Mouse (Mus musculus): Measurements from ENCODE around the gene Tango6. TPM values are rescaled to one million over a fixed set of nuclear protein-coding genes. Genes with fewer than 3 reads are reported as not detected.
"Not testable (repeated sequence)": the region's sequence is repeated elsewhere in the genome, so short reads cannot be mapped to it uniquely, and the experiment has no call there.

The Tango6 gene
- total and polyA plus RNA-seq, 2 experiments from 2014 or later, result 3.0 to 6.1 TPM

GRCm38 (mm10) chr8:106871328-106871926, 188.6 kb downstream of the Tango6 start:
- H3K36me3 ChIP-seq (ENCODE audit: insufficient read depth, low read length), result 0 out of 2 replicates have a peak, but pooled peaks cover 5% of the 10 kb centered on the region
- 3% methylated on average over 15 of the region's 15 CpGs for WGBS
- H3K4me3 ChIP-seq (ENCODE audit: low read depth, low read length), result peak overlapping the region; percentile 57
- H3K4me2 ChIP-seq (ENCODE audit: low read depth, low read length, poor library complexity, severe bottlenecking), result peak overlapping the region; percentile 95
- no peak for TF ChIP-seq CTCF (IDR thresholded peaks at IDR 0.05)
- H3K27ac ChIP-seq (ENCODE audit: low read depth, low read length), result peak overlapping the region; percentile 55
- peak overlapping the region; percentile 60 for H3K9ac ChIP-seq (replicated peaks; ENCODE audit: low read length, poor library complexity, severe bottlenecking)
- ATAC-seq (ENCODE audit: low FRiP score) (peak; percentile 29), DNase-seq (ENCODE audit: low spot score) (no peak)
- no peaks in the 10 kb centered on the region for H3K9me3 ChIP-seq (ENCODE audit: low read length)
- H3K27me3 ChIP-seq (ENCODE audit: insufficient read depth, low read length), result peaks cover 5% of the 10 kb centered on the region; the same call in 1 of the 2 replicates
- peaks cover 11% of the 10 kb centered on the region; the same call in 1 of the 2 replicates for H3K4me1 ChIP-seq (ENCODE audit: insufficient read depth, low read length)

DNA sequence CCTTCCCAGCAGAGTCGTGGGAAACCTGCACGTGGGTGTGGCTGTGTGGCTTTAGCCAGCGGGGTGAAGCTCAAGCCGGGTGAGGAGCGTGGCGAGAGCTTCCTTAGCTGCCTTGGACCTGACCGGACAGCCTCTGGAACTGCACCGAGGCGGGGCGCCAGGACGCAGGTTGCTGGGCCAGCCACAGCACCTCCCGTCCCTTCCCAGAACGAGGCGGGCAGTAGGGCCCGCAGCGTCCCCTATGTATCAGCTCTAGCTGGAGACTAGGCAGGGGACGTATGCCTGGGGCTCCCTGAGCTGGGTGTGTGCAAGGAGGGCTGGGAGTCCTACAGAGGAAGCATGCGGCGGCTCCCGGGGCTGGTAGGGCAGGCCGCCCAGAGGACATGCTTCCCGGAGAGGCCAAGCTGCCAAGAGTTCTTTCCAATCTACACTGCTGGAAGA, 189.1 kb downstream of the Tango6 start:
- 0% methylated on average over 22 of the region's 22 CpGs for WGBS
- ATAC-seq (ENCODE audit: low FRiP score), result peak; percentile 63; the same call in 1 of the 2 replicates
- H3K27ac ChIP-seq (ENCODE audit: low read depth, low read length), result peak overlapping the region; percentile 55
- peak overlapping the region; percentile 95 for H3K4me2 ChIP-seq (ENCODE audit: low read depth, low read length, poor library complexity, severe bottlenecking)
- H3K9me3 ChIP-seq (ENCODE audit: low read length), result no peaks in the 10 kb centered on the region
- peaks cover 11% of the 10 kb centered on the region; the same call in 1 of the 2 replicates for H3K4me1 ChIP-seq (ENCODE audit: insufficient read depth, low read length)
- H3K4me3 ChIP-seq (ENCODE audit: low read depth, low read length), result peak overlapping the region; percentile 57
- peak; percentile 62 for DNase-seq (ENCODE audit: low spot score)
- peak; percentile 49 for TF ChIP-seq CTCF (IDR thresholded peaks at IDR 0.05)
- H3K27me3 ChIP-seq (ENCODE audit: insufficient read depth, low read length), result peaks cover 5% of the 10 kb centered on the region; the same call in 1 of the 2 replicates
- peak overlapping the region; percentile 60 for H3K9ac ChIP-seq (replicated peaks; ENCODE audit: low read length, poor library complexity, severe bottlenecking)
- 0 out of 2 replicates have a peak, but pooled peaks cover 8% of the 10 kb centered on the region for H3K36me3 ChIP-seq (ENCODE audit: insufficient read depth, low read length)

DNA sequence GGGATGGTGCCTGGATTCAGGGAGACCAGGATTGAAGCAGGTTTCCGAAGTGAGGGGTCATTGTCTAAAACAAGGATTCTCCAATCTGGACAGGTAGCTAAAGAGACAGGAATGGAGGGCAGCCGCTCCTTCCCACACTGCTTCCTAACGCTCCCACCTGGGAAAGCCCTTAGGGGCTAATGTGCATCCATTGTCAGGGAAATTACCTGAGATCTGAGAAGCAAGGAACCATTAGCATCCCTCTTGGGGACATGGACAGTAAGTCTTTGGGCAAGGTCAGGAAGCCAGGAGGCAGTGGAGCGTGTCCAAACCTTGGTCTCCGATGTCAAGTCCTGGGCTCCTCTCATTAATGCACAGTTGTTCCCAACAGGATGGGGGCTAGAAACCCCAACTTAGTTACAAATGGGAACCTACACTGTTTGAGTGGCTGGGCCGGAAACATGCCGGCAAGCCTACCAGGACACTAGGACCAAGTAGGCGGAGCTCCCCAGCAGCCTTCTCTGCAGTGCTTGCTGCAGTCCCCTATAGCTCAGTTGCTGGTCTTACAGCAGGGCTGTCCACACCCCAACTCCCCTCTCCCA, 189.7 kb downstream of the Tango6 start:
- peak overlapping the region; percentile 60 for H3K9ac ChIP-seq (replicated peaks; ENCODE audit: low read length, poor library complexity, severe bottlenecking)
- ATAC-seq (ENCODE audit: low FRiP score), result no peak; the same call in 1 of the 2 replicates
- H3K4me2 ChIP-seq (ENCODE audit: low read depth, low read length, poor library complexity, severe bottlenecking), result peak overlapping the region; percentile 95
- peaks cover 5% of the 10 kb centered on the region; the same call in 1 of the 2 replicates for H3K27me3 ChIP-seq (ENCODE audit: insufficient read depth, low read length)
- no peak for TF ChIP-seq CTCF (IDR thresholded peaks at IDR 0.05)
- H3K4me1 ChIP-seq (ENCODE audit: insufficient read depth, low read length), result peaks cover 11% of the 10 kb centered on the region; the same call in 1 of the 2 replicates
- peak overlapping the region; percentile 57 for H3K4me3 ChIP-seq (ENCODE audit: low read depth, low read length)
- peak overlapping the region; percentile 55; the same call in 1 of the 2 replicates for H3K27ac ChIP-seq (ENCODE audit: low read depth, low read length)
- DNase-seq (ENCODE audit: low spot score), result peak; percentile 26
- WGBS, result 12% methylated on average over 8 of the region's 8 CpGs
- peaks cover 14% of the 10 kb centered on the region for H3K36me3 ChIP-seq (ENCODE audit: insufficient read depth, low read length)
- H3K9me3 ChIP-seq (ENCODE audit: low read length), result no peaks in the 10 kb centered on the region

DNA sequence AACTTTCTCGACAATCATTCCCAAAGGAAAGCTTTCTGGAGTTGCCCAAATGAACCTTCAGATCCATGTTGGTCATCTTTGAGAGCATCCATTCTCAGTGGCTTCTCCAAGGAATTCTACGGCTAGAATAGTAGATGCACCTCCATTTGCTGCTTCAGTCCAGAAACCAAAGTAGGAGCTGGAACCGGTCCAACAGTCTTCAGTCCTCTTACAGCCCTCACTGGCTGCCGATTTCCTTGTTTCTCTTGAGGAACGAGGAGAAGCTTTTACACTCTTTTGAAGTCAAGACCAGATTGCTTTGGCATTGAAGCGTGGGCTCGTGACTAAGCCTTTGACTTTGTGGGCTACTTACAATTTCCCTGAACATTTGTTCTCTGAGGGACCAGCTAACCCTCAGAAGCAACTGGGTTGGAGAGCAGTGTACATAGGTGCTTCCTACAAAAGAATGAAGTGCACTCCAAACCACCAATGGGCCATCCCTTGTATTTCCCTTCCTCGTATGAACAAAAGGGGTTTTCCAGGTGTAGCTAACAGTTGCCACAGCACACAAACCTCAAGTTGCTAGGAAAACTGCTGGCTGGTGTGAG, 197.3 kb downstream of the Tango6 start:
- H3K36me3 ChIP-seq (ENCODE audit: insufficient read depth, low read length), result peaks cover 40% of the 10 kb centered on the region
- TF ChIP-seq CTCF (IDR thresholded peaks at IDR 0.05), result no peak
- H3K27me3 ChIP-seq (ENCODE audit: insufficient read depth, low read length), result no peaks in the 10 kb centered on the region
- no peaks in the 10 kb centered on the region for H3K9me3 ChIP-seq (ENCODE audit: low read length)
- no peak overlapping the region for H3K9ac ChIP-seq (replicated peaks; ENCODE audit: low read length, poor library complexity, severe bottlenecking)
- no peak overlapping the region for H3K4me3 ChIP-seq (ENCODE audit: low read depth, low read length)
- WGBS, result 84% methylated on average over 8 of the region's 8 CpGs
- ATAC-seq (ENCODE audit: low FRiP score), result no peak
- no peak overlapping the region for H3K27ac ChIP-seq (ENCODE audit: low read depth, low read length)
- H3K4me1 ChIP-seq (ENCODE audit: insufficient read depth, low read length), result no peaks in the 10 kb centered on the region
- DNase-seq (ENCODE audit: low spot score), result no peak
- no peak overlapping the region for H3K4me2 ChIP-seq (ENCODE audit: low read depth, low read length, poor library complexity, severe bottlenecking)

DNA sequence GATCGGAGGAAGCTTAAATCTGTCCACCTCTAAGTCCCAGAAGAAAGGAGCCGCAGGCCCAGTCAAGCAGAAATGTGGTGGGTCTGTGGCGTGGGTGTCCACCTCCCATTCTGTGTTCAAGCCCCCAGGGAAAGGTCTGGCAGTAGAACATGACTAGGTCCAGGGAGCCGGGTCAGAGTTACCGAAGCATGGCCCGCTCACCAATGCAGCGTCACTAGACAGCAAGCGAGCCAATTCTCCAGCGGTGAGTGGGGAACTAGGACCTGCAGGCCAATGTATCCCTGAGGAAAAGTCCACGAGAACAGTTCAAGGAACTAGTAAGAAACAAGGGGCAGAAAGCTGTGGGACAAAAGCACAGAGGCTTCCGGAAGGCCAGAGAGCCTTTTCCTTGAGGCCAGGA, 201.2 kb downstream of the Tango6 start:
- H3K4me1 ChIP-seq (ENCODE audit: insufficient read depth, low read length); H3K4me3 ChIP-seq (ENCODE audit: low read depth, low read length); H3K9me3 ChIP-seq (ENCODE audit: low read length); H3K27me3 ChIP-seq (ENCODE audit: insufficient read depth, low read length); DNase-seq (ENCODE audit: low spot score); H3K9ac ChIP-seq (replicated peaks; ENCODE audit: low read length, poor library complexity, severe bottlenecking); ATAC-seq (ENCODE audit: low FRiP score); H3K27ac ChIP-seq (ENCODE audit: low read depth, low read length); H3K4me2 ChIP-seq (ENCODE audit: low read depth, low read length, poor library complexity, severe bottlenecking): not testable (repeated sequence)
- H3K36me3 ChIP-seq (ENCODE audit: insufficient read depth, low read length), result peaks cover 32% of the 10 kb centered on the region
- WGBS, result 90% methylated on average over 11 of the region's 11 CpGs

DNA sequence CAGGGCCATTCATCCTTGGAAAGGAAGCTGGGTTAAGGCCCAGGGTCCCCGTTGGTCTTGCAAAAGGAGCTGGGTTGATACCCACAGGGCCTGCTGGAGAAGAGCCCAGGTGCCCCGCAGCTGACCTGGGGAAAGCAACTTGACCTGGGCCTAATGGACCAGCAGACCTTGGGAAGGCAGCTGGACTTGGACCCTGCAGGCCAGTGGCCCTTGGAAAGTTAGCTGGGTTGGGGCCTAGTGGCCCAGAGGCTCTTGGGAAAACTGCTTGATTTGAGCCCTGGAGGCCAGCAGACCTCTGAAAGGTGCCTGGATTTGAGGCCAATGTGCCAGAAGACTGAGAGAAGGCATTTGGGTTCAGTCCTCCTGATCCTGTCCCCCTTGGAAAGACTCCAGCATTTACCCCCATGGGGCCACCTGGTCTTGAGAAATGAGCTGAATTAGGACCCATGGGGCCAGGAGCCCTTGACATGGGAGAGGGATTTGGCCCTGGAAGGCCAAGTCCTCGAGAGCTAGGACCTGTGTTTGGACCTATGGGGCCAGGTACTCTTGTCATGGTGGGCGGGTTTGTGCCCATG, 202.0 kb downstream of the Tango6 start:
- not testable (repeated sequence) for H3K4me3 ChIP-seq (ENCODE audit: low read depth, low read length); ATAC-seq (ENCODE audit: low FRiP score); H3K4me2 ChIP-seq (ENCODE audit: low read depth, low read length, poor library complexity, severe bottlenecking); H3K27me3 ChIP-seq (ENCODE audit: insufficient read depth, low read length); H3K9ac ChIP-seq (replicated peaks; ENCODE audit: low read length, poor library complexity, severe bottlenecking); H3K27ac ChIP-seq (ENCODE audit: low read depth, low read length); H3K9me3 ChIP-seq (ENCODE audit: low read length); H3K4me1 ChIP-seq (ENCODE audit: insufficient read depth, low read length); DNase-seq (ENCODE audit: low spot score)
- H3K36me3 ChIP-seq (ENCODE audit: insufficient read depth, low read length), result peaks cover 32% of the 10 kb centered on the region
- 97% methylated on average over 4 of the region's 4 CpGs for WGBS
